Mouse (Mus musculus) CD4-positive, CD25-positive, alpha-beta regulatory T cell, adult 4 months (primary cell): ENCODE measurements around the gene Tollip. TPM values are rescaled to one million over a fixed set of nuclear protein-coding genes. Genes with fewer than 3 reads are reported as not detected.

Source experiments
- ATAC-seq: one replicate; pipeline ENCODE4 v1.8.0; 2017
- polyA plus RNA-seq, 2 experiments: library from polyadenylated mRNA; unstranded; fragments of 100-300 nt; shearing (Covaris generic); gene quantifications; one replicate each; pipeline ENCODE4 v1.2.1; 2017

Gene Tollip
- 10 to 100 TPM; 18.5 to 34.9 TPM for polyA plus RNA-seq

DNA sequence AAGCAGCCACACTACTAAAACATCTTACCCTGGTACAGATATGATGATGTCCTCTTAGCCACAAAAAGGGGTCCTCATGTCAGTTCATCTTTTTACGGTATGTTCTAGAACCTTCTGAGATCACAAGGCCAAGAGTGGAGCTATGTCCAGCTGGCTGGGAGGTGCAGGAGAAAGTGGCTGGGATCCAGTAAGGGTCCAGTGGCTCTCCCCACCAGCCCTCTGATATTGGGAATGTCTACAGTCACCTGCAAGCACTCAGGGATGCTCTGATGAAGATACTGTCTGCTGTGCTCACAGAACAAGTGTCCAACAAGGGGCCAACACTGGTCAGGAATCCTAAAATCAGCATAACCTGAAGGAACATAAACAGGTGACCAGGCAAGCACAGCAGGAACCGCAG is at the start of gene Tollip:
Gene Tollip, minus strand, starts transcription at position 101 of the 400 bp plus-strand sequence.
- ATAC-seq = no peak

GRCm38 (mm10) chr7:141966281-141966680 is 48.0 kb upstream of the Tollip start:
- no peak for ATAC-seq

GRCm38 (mm10) chr7:141962521-141962920 is 44.2 kb upstream of the Tollip start:
- ATAC-seq = no peak

- ATAC-seq = no peak
These were observed 43.2 kb upstream of the Tollip start for GRCm38 (mm10) chr7:141961491-141961890.

- ATAC-seq = no peak
These were observed 42.6 kb upstream of the Tollip start for GRCm38 (mm10) chr7:141960926-141961325.

DNA sequence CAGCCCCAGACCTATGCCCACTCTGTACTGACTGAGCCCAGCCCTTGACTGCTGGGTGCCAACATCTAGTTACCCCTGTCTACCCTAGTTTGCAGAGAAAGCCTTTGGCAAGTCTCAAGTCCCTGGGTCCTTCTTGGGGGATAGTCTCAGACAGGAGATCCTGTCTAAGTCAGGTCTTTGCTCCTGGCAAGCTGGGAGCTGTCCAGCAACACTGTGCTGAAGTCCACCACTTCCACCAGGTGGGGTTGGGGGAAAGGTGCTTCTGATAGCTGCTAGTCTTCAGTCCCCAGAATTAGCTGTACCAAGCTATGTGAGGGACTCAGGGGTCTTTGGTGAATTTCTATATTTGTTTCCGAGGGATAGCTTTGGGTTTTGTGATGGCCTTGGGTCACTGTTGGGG is 40.8 kb upstream of the Tollip start:
- no peak for ATAC-seq

DNA sequence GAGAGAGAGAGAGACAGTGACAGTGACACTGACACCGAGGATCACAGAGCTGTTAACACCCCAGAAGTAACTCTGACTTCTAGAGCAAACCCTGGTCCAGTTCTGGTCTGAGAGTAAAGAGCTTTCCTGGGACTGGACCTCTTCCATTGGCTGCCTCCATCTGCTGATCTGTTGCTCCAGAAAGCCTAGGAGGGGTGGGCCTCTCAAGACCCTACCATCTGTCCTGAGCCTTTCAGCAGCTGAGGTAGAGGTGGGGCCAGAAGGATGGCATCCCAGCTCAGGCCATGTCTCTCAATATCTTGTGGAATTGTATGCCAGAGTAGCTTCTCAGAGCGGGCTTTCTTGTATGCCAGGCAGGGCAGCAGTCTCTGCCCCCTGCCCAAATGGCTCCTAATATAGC is 39.9 kb upstream of the Tollip start:
- no peak for ATAC-seq

DNA sequence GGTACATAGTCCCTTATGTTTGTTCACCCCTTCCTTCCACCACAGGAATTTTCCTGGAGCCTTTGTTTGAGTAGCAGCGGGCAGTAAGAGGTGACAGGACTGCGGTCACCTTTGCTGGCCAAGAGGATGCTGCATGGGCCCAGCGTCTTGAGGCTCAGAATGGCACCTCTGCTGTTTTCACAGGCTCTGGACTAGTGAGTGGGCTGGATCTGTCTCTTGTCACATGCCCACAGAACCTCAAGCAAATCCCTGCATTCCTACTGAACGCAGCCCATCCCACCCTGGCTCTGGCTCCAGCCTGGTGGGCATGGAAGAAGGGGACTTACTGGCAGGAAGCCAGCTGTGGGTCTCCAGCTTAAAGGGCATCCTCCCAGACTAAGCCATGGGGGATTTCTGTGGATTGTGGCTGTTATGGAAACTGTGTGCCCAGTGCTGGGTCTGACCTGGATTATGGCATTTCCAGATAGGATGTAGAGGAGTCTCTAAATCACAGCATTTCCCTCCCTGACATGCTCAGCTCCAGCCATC is 39.3 kb upstream of the Tollip start:
- no peak for ATAC-seq

- ATAC-seq = no peak
These were observed 37.9 kb upstream of the Tollip start for GRCm38 (mm10) chr7:141956174-141956566.

DNA sequence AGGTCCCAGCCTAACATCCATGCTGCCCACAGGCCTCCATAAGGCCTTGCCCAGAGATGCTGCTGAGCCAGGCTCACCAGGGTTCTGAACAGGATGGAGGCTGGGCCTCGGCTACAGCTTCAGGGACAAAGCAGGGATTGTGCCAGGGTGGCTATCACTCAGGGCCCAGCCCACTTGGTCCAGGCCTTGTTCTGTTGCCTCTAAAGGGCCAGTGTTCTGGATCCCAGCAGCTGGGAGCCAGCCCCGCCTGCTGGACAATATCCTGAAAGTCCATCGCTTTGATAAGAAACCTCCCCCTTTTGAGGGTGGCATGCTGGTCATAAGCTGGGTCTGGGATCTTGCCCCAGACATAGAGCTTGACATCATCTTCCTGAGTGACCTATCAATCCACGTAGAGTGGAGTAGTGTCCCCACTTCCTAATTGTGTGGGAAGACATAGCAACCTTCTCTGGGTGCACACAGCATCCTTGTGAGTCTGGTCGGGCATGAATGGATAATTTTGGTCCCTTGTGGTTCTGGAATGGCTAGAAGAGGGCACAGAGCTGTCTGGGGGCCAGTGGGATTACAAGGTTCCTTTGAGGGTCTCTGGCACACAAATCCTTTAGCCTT is 37.4 kb upstream of the Tollip start:
- no peak for ATAC-seq

DNA sequence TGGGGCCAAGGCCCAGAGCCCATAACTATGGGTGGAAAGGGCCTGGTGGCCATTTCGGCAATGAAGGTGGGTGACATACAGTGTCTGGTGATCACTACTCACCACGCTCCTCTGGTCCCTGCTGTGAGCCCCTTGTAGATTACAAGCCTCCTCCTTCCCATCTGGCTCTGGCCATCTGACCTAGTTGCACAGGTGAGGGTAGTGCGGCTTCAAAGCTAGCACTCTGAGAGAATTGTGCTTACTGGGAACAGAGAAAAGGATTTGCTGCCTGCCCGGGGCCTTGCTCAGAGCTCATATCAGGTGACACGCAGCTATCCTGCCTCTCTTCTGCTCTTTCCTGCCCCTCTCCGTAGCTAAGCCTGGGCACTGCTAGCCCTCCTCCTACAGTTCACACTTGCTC is 35.3 kb upstream of the Tollip start:
- no peak for ATAC-seq

DNA sequence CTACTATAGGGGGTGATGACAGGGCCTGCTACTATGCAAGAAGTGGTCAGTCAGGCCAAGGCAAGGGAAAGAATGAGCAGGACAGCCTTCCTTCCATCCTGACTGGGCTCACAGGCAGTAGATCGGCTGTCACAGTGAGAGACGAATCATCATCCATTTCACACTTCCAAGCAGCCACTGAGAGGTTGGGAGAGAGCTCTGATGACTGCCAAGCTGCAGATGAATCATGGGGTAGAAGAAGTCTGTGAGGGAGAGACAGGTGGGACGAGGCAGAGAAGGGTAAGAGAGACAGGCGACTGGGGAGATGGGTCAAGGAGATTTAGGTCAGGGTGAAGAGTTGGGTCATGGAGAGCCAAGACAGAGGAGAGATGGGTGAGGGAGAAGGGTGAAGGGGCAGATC is 34.6 kb upstream of the Tollip start:
- ATAC-seq = no peak

GRCm38 (mm10) chr7:141951821-141952220 is 33.5 kb upstream of the Tollip start:
- ATAC-seq = no peak

- ATAC-seq = no peak
These were observed 32.1 kb upstream of the Tollip start for GRCm38 (mm10) chr7:141950104-141951013.

DNA sequence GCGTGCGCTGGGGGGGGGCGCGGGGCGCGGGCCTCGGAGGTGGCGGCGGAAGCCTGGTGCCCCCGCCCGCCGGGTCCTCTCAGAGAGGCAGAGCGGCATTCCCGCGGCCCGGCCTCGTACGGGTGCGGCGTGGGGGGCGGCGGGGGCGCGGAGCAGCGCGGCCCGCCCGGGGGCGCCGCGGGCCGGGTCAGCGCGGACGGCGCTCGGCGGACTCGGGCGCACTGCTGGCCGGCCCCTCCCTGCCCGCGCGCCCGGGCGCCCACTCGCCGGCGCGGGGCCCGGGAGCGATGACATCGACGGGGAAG is 31.4 kb upstream of the Tollip start:
- ATAC-seq = no peak

GRCm38 (mm10) chr7:141948906-141949798 is 30.8 kb upstream of the Tollip start, which contains the start of gene Brsk2:
Gene Brsk2, plus strand, starts transcription at chr7:141949751.
- ATAC-seq = peak; percentile 97

GRCm38 (mm10) chr7:141948045-141948444 is 29.7 kb upstream of the Tollip start:
- ATAC-seq = no peak

GRCm38 (mm10) chr7:141947512-141947911 is 29.2 kb upstream of the Tollip start:
- ATAC-seq = no peak

DNA sequence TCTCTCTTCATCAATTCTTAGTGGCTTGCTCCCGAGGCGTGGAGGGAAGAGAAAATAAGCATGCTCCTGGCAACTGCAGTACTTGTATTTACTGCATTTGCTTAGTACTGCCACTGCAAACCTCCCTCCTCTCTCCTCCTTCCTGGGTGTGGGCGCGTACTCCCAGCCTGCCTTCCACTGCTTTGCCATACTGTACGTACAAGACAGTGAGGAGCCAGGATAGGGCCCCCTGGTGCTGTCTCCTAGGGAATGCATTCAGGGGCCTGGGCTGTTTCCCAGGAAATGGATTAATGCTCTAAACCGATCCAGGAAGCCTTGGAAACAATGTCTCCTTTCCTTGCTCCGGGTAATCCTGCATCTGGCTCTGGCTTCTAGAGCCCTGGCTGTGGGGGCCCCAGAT is 27.6 kb upstream of the Tollip start:
- no peak for ATAC-seq

- no peak for ATAC-seq
These were observed 25.1 kb upstream of the Tollip start for GRCm38 (mm10) chr7:141943444-141943843.

DNA sequence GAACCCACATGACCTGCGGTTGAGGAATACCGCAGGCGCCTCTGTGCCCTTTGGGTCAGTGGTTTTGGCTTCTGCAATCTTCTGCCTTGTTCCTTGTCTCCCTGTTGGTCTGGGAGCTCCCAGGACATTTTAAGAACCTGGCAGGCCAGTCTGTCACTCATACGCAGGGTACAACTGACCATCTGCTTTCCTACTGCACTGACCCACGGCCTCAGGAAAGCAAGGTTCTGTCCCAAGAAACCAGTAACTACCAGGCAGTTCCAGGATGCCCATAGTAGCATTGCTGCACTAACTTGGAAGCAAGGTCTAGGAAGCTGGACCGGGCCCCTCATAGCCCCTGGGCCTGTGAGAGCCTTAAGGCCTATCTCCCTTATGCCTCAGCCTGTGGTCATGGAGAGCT is 16.6 kb upstream of the Tollip start:
- no peak for ATAC-seq

- ATAC-seq = no peak
These were observed 16.0 kb upstream of the Tollip start for GRCm38 (mm10) chr7:141934128-141934898.
